Mouse (Mus musculus): ENCODE measurements around the gene Ggcx. TPM values are rescaled to one million over a fixed set of nuclear protein-coding genes. Genes with fewer than 3 reads are reported as not detected.

Gene Ggcx
- polyA plus RNA-seq, 1 experiment from 2014 or later, result 10.7 TPM

GRCm38 (mm10) chr6:72370091-72370490, 44.0 kb upstream of the Ggcx start:
- peak; percentile 31 for ATAC-seq (ENCODE audit: low FRiP score, low TSS enrichment)
- Histone ChIP-seq H3K9me3 (ENCODE audit: control insufficient read depth, low read length) (no peaks in the 10 kb centered on the region), H3K9ac (ENCODE audit: low read length) (no peak overlapping the region), H3K36me3 (ENCODE audit: control insufficient read depth, insufficient read depth, low read length) (no peaks in the 10 kb centered on the region), H3K4me2 (replicated peaks; ENCODE audit: low read depth) (no peak overlapping the region), H3K4me1 (replicated peaks; ENCODE audit: control insufficient read depth, insufficient read depth) (peaks cover 6% of the 10 kb centered on the region; the same call in 1 of the 2 replicates), H3K27ac (replicated peaks) (peak overlapping the region; percentile 76), H3K4me3 (ENCODE audit: low read depth, low read length) (no peak overlapping the region), H3K27me3 (ENCODE audit: control insufficient read depth, insufficient read depth, low read length) (no peaks in the 10 kb centered on the region)
- no peak for DNase-seq (ENCODE audit: low spot score)
- 54% methylated on average over 12 of the region's 12 CpGs for WGBS
- TF ChIP-seq CTCF (IDR thresholded peaks at IDR 0.05; ENCODE audit: low read depth) (no peak), EP300 (optimal IDR thresholded peaks at IDR 0.05) (no peak)

DNA sequence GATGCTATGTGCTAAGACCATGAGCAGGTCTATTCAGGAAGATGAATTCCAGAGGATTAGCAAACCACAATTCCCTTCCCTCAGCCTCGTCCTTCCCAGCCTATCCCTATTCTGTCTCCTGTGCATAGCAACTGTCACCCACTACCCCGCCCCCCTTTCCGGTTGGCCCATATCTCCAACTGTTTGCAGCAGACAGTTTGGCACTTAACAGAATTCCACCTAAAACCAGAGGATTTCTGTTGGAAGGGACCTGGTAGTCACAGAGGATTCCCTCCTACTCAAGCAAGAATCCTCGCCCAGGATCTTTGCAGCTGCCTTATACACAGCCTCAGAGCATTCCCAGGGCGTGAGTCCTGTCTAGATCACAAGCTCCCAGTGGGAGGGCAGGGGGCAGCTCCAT, 43.0 kb upstream of the Ggcx start:
- no peak for TF ChIP-seq CTCF (IDR thresholded peaks at IDR 0.05; ENCODE audit: low read depth)
- no peak for TF ChIP-seq EP300 (optimal IDR thresholded peaks at IDR 0.05)
- DNase-seq (ENCODE audit: low spot score) (no peak), ATAC-seq (ENCODE audit: low FRiP score, low TSS enrichment) (peak; percentile 41; the same call in 1 of the 2 replicates)
- 26% methylated on average over 5 of the region's 5 CpGs for WGBS
- Histone ChIP-seq H3K4me2 (replicated peaks; ENCODE audit: low read depth) (no peak overlapping the region), H3K4me3 (ENCODE audit: low read depth, low read length) (no peak overlapping the region), H3K4me1 (replicated peaks; ENCODE audit: control insufficient read depth, insufficient read depth) (peaks cover 6% of the 10 kb centered on the region; the same call in 1 of the 2 replicates), H3K9me3 (ENCODE audit: control insufficient read depth, low read length) (no peaks in the 10 kb centered on the region), H3K36me3 (ENCODE audit: control insufficient read depth, insufficient read depth, low read length) (no peaks in the 10 kb centered on the region), H3K27ac (replicated peaks) (peak overlapping the region; percentile 76), H3K9ac (ENCODE audit: low read length) (no peak overlapping the region), H3K27me3 (ENCODE audit: control insufficient read depth, insufficient read depth, low read length) (no peaks in the 10 kb centered on the region)

- WGBS, result 14% methylated on average over 1 of the region's 1 CpGs
- no peak overlapping the region for H3K4me2 ChIP-seq (replicated peaks; ENCODE audit: low read depth)
- no peak for DNase-seq (ENCODE audit: low spot score)
- H3K4me1 ChIP-seq (replicated peaks; ENCODE audit: control insufficient read depth, insufficient read depth), result peaks cover 6% of the 10 kb centered on the region; the same call in 1 of the 2 replicates
- H3K27me3 ChIP-seq (ENCODE audit: control insufficient read depth, insufficient read depth, low read length), result no peaks in the 10 kb centered on the region
- ATAC-seq (ENCODE audit: low FRiP score, low TSS enrichment), result peak; percentile 8; the same call in 1 of the 2 replicates
- H3K9ac ChIP-seq (ENCODE audit: low read length), result no peak overlapping the region
- no peak overlapping the region for H3K4me3 ChIP-seq (ENCODE audit: low read depth, low read length)
- no peaks in the 10 kb centered on the region for H3K36me3 ChIP-seq (ENCODE audit: control insufficient read depth, insufficient read depth, low read length)
- peak overlapping the region; percentile 76 for H3K27ac ChIP-seq (replicated peaks)
- no peaks in the 10 kb centered on the region for H3K9me3 ChIP-seq (ENCODE audit: control insufficient read depth, low read length)
- no peak for TF ChIP-seq CTCF (IDR thresholded peaks at IDR 0.05; ENCODE audit: low read depth)
- no peak for TF ChIP-seq EP300 (optimal IDR thresholded peaks at IDR 0.05)
Observed at GRCm38 (mm10) chr6:72371571-72371970, 42.5 kb upstream of the Ggcx start.

DNA sequence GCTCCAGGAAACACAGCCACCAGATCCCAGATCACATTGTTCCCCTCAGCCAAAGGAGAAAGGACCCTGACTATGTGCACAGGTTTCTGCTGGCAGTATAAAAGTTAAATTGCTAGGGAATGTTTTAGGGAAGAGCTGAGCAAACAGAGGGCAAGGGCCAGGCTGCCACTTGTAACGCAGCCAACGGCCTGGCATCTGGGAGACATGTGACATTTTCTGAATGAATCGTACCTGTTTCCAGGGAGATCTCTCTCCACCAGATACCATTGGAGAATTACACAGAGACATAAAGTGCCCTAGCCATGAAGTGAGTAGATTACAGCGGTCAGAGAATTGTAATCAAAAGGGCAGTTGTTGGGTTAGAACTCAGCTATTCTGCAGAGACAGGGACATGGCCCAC, 40.9 kb upstream of the Ggcx start:
- no peak for ATAC-seq (ENCODE audit: low FRiP score, low TSS enrichment)
- H3K4me1 ChIP-seq (replicated peaks; ENCODE audit: control insufficient read depth, insufficient read depth), result peaks cover 6% of the 10 kb centered on the region; the same call in 1 of the 2 replicates
- H3K9ac ChIP-seq (ENCODE audit: low read length), result no peak overlapping the region
- TF ChIP-seq CTCF (IDR thresholded peaks at IDR 0.05; ENCODE audit: low read depth) (no peak), EP300 (optimal IDR thresholded peaks at IDR 0.05) (no peak)
- no peak overlapping the region for H3K27ac ChIP-seq (replicated peaks)
- H3K9me3 ChIP-seq (ENCODE audit: control insufficient read depth, low read length), result no peaks in the 10 kb centered on the region
- no peak overlapping the region for H3K4me2 ChIP-seq (replicated peaks; ENCODE audit: low read depth)
- H3K36me3 ChIP-seq (ENCODE audit: control insufficient read depth, insufficient read depth, low read length), result no peaks in the 10 kb centered on the region
- WGBS, result 59% methylated on average over 4 of the region's 4 CpGs
- H3K4me3 ChIP-seq (ENCODE audit: low read depth, low read length), result no peak overlapping the region
- no peaks in the 10 kb centered on the region for H3K27me3 ChIP-seq (ENCODE audit: control insufficient read depth, insufficient read depth, low read length)
- DNase-seq (ENCODE audit: low spot score), result no peak

DNA sequence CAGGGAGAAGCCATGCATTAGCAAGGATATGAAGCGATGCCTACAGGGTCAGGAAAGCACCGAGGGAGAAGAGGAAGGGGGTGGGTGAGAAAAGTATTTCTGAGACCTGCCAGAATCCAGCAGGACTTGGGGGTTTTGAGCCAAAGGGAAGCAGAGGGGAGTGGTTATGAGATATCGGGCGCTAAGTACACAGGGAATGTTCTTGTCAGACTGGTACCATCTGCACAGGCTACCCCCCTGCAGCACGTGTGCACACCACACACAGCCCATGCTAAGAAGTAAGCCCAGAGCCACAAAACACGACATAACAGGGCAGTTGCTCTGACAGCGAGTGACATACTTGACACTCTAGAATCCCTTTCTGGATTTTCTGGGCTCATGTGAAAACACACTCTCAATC, 39.9 kb upstream of the Ggcx start:
- whole genome bisulfite sequencing, result 44% methylated on average over 7 of the region's 7 CpGs
- no peaks in the 10 kb centered on the region for H3K36me3 ChIP-seq (ENCODE audit: control insufficient read depth, insufficient read depth, low read length)
- DNase-seq (ENCODE audit: low spot score), result no peak
- no peak overlapping the region for H3K4me2 ChIP-seq (replicated peaks; ENCODE audit: low read depth)
- no peak for ATAC-seq (ENCODE audit: low FRiP score, low TSS enrichment)
- no peaks in the 10 kb centered on the region for H3K27me3 ChIP-seq (ENCODE audit: control insufficient read depth, insufficient read depth, low read length)
- H3K9ac ChIP-seq (ENCODE audit: low read length), result no peak overlapping the region
- H3K27ac ChIP-seq (replicated peaks), result 0 out of 2 replicates have a peak overlapping the region, but pooled peaks have one; percentile 13
- TF ChIP-seq CTCF (IDR thresholded peaks at IDR 0.05; ENCODE audit: low read depth) (no peak), EP300 (optimal IDR thresholded peaks at IDR 0.05) (no peak)
- H3K4me1 ChIP-seq (replicated peaks; ENCODE audit: control insufficient read depth, insufficient read depth), result peaks cover 6% of the 10 kb centered on the region; the same call in 1 of the 2 replicates
- H3K9me3 ChIP-seq (ENCODE audit: control insufficient read depth, low read length), result no peaks in the 10 kb centered on the region
- H3K4me3 ChIP-seq (ENCODE audit: low read depth, low read length), result no peak overlapping the region

- TF ChIP-seq CTCF (IDR thresholded peaks at IDR 0.05; ENCODE audit: low read depth), result no peak
- TF ChIP-seq EP300 (optimal IDR thresholded peaks at IDR 0.05), result no peak
- DNase-seq (ENCODE audit: low spot score), result no peak
- Histone ChIP-seq H3K27me3 (ENCODE audit: control insufficient read depth, insufficient read depth, low read length) (no peaks in the 10 kb centered on the region), H3K4me1 (replicated peaks; ENCODE audit: control insufficient read depth, insufficient read depth) (peaks cover 6% of the 10 kb centered on the region; the same call in 1 of the 2 replicates), H3K4me2 (replicated peaks; ENCODE audit: low read depth) (no peak overlapping the region), H3K4me3 (ENCODE audit: low read depth, low read length) (no peak overlapping the region), H3K9ac (ENCODE audit: low read length) (no peak overlapping the region), H3K9me3 (ENCODE audit: control insufficient read depth, low read length) (no peaks in the 10 kb centered on the region), H3K27ac (replicated peaks) (no peak overlapping the region), H3K36me3 (ENCODE audit: control insufficient read depth, insufficient read depth, low read length) (no peaks in the 10 kb centered on the region)
- no peak for ATAC-seq (ENCODE audit: low FRiP score, low TSS enrichment)
- WGBS, result 63% methylated on average over 15 of the region's 15 CpGs
Observed at GRCm38 (mm10) chr6:72374820-72375563, 39.1 kb upstream of the Ggcx start.

Measured in stomach, postnatal 0 days (tissue).